Comparison of ENCODE assay signal across 8 mouse cellular contexts in the genomic region with DNA sequence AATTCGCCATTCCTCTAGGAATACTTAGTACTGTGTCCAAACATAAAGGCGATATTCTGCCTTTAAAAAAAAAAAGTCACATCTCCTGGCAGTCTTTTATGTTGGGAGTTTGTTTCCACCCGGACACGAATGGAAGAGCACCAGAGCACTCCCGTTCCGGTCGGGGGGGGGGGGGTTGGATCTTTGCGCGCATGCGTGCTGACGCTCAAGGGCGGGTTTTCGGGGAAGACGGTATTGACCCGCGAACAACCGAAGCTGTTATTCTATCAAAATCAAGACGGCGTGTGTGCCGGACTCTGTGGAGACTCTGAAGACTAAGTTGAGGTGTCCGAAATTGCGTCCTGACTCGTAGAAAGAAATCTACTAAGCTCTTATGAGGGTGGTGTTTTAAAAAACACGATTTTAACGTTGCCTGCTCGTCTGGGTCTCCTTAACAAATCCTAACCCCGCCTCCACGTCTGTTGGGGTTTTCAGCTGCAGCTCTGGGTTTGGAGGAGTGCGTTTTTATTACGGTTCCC. TPM values are rescaled to one million over a fixed set of nuclear protein-coding genes. Genes with fewer than 3 reads are reported as not detected.
DNase-seq lines count a peak whose midpoint lies in the region; ATAC-seq and TF ChIP-seq lines count a peak whose summit lies in the region.

No protein-coding gene starts in this region.

- H3K9me3 ChIP-seq in heart, embryonic 13.5 days = no peaks in the 10 kb centered on the region
- H3K9me3 ChIP-seq in liver, embryonic 13.5 days (replicated peaks) = no peaks in the 10 kb centered on the region
- no peaks in the 10 kb centered on the region for H3K9me3 ChIP-seq in stomach, postnatal 0 days (ENCODE audit: control insufficient read depth, low read length)

- peak overlapping the region; percentile 80 for H3K27ac ChIP-seq in brown adipose tissue, adult 24 weeks (replicated peaks; ENCODE audit: low read depth, low read length)
- H3K27ac ChIP-seq in heart, embryonic 13.5 days (replicated peaks) = peak overlapping the region; percentile 89
- H3K27ac ChIP-seq in liver, embryonic 13.5 days = peak overlapping the region; percentile 83
- H3K27ac ChIP-seq in stomach, postnatal 0 days (replicated peaks) = peak overlapping the region; percentile 80; the same call in 1 of the 2 replicates

- ATAC-seq in heart, embryonic 13.5 days (ENCODE audit: extremely low read depth, insufficient number of reproducible peaks, low FRiP score, low TSS enrichment) = peak; percentile 52; the same call in 1 of the 2 replicates
- ATAC-seq in liver, embryonic 13.5 days (ENCODE audit: low read depth) = peak; percentile 82
- ATAC-seq in stomach, postnatal 0 days (ENCODE audit: low FRiP score, low TSS enrichment) = peak; percentile 77

- H3K27me3 ChIP-seq in heart, embryonic 13.5 days (replicated peaks) = no peaks in the 10 kb centered on the region
- H3K27me3 ChIP-seq in liver, embryonic 13.5 days = no peaks in the 10 kb centered on the region
- no peaks in the 10 kb centered on the region for H3K27me3 ChIP-seq in stomach, postnatal 0 days (ENCODE audit: control insufficient read depth, insufficient read depth, low read length)

- peaks cover 3% of the 10 kb centered on the region; the same call in 1 of the 2 replicates for H3K4me1 ChIP-seq in brown adipose tissue, adult 24 weeks (ENCODE audit: control insufficient read depth, insufficient read depth, insufficient read length, low read length)
- H3K4me1 ChIP-seq in heart, embryonic 13.5 days = peaks cover 31% of the 10 kb centered on the region
- peaks cover 34% of the 10 kb centered on the region for H3K4me1 ChIP-seq in liver, embryonic 13.5 days (replicated peaks)
- H3K4me1 ChIP-seq in stomach, postnatal 0 days (replicated peaks; ENCODE audit: control insufficient read depth, insufficient read depth) = 0 out of 2 replicates have a peak, but pooled peaks cover 2% of the 10 kb centered on the region

- peak overlapping the region; percentile 98 for H3K4me3 ChIP-seq in brown adipose tissue, adult 24 weeks (ENCODE audit: insufficient read depth, low read depth, low read length)
- peak overlapping the region; percentile 99 for H3K4me3 ChIP-seq in heart, embryonic 13.5 days
- peak overlapping the region; percentile 92 for H3K4me3 ChIP-seq in liver, embryonic 13.5 days (replicated peaks)
- peak overlapping the region; percentile 93 for H3K4me3 ChIP-seq in stomach, postnatal 0 days (ENCODE audit: low read depth, low read length)

- peak overlapping the region; percentile 98 for H3K4me2 ChIP-seq in heart, embryonic 13.5 days
- peak overlapping the region; percentile 97 for H3K4me2 ChIP-seq in liver, embryonic 13.5 days
- peak overlapping the region; percentile 95 for H3K4me2 ChIP-seq in stomach, postnatal 0 days (replicated peaks; ENCODE audit: low read depth)

- TF ChIP-seq EP300 in stomach, postnatal 0 days (optimal IDR thresholded peaks at IDR 0.05) = peak; percentile 87

- H3K36me3 ChIP-seq in heart, embryonic 13.5 days = peaks cover 44% of the 10 kb centered on the region
- H3K36me3 ChIP-seq in liver, embryonic 13.5 days = peaks cover 36% of the 10 kb centered on the region
- peaks cover 3% of the 10 kb centered on the region; the same call in 1 of the 2 replicates for H3K36me3 ChIP-seq in stomach, postnatal 0 days (ENCODE audit: control insufficient read depth, insufficient read depth, low read length)

- WGBS in heart, embryonic 13.5 days = under 1% methylated on average over 30 of the region's 30 CpGs
- WGBS in liver, embryonic 13.5 days (ENCODE audit: insufficient replicate concordance) = under 1% methylated on average over 30 of the region's 30 CpGs
- under 1% methylated on average over 30 of the region's 30 CpGs for WGBS in stomach, postnatal 0 days

- TF ChIP-seq CTCF in stomach, postnatal 0 days (IDR thresholded peaks at IDR 0.05; ENCODE audit: low read depth) = no peak

- peak overlapping the region; percentile 97 for H3K9ac ChIP-seq in heart, embryonic 13.5 days
- H3K9ac ChIP-seq in liver, embryonic 13.5 days = peak overlapping the region; percentile 89
- H3K9ac ChIP-seq in stomach, postnatal 0 days (ENCODE audit: low read length) = peak overlapping the region; percentile 88

- DNase-seq in CD4-positive, CD25-positive, alpha-beta regulatory T cell, adult 2 months (ENCODE audit: low read depth, low spot score) = peak; percentile 96
- DNase-seq in fat pad, adult 2 months (ENCODE audit: extremely low read depth, low read depth, low spot score) = peak; percentile 31
- peak; percentile 92 for DNase-seq in kidney, postnatal 10 days
- DNase-seq in liver, embryonic 13.5 days = peak; percentile 74
- peak; percentile 92 for DNase-seq in neural tube, embryonic 10.5 days (ENCODE audit: extremely low spot score, low spot score)
- DNase-seq in stomach, postnatal 0 days (ENCODE audit: low spot score) = peak; percentile 92

RNA-seq across cellular contexts. Expression of gene 2700049A03Rik, which starts 0.4 kb away (rescaled TPM):
- 0.83 and 2.5 TPM in 2 replicates for polyA plus RNA-seq in brown adipose tissue, adult 24 weeks (2012; ENCODE audit: insufficient read depth, insufficient read length, missing spikeins)
- polyA plus RNA-seq in heart, embryonic 13.5 days (2015; fragmentation: Nextera tagmentation; extraction: Ambion mirVana) = 9.2 and 10.4 TPM in 2 replicates
- polyA plus RNA-seq in liver, embryonic 13.5 days (2015; fragmentation: Nextera tagmentation; extraction: Ambion mirVana) = 5.0 and 5.3 TPM in 2 replicates
- 3.8 and 4.3 TPM in 2 replicates for polyA plus RNA-seq in stomach, postnatal 0 days (2015; fragmentation: Nextera tagmentation; extraction: Ambion mirVana)

RNA-seq across cellular contexts. Expression of gene Timm9, which starts 0.5 kb away (rescaled TPM):
- polyA plus RNA-seq in brown adipose tissue, adult 24 weeks (2012; ENCODE audit: insufficient read depth, insufficient read length, missing spikeins) = 106 and 142 TPM in 2 replicates
- polyA plus RNA-seq in heart, embryonic 13.5 days (2015; fragmentation: Nextera tagmentation; extraction: Ambion mirVana) = 93.3 and 116 TPM in 2 replicates
- polyA plus RNA-seq in liver, embryonic 13.5 days (2015; fragmentation: Nextera tagmentation; extraction: Ambion mirVana) = 65.8 and 74.5 TPM in 2 replicates
- polyA plus RNA-seq in stomach, postnatal 0 days (2015; fragmentation: Nextera tagmentation; extraction: Ambion mirVana) = 55.7 and 60.9 TPM in 2 replicates

RNA-seq across cellular contexts. Expression of gene Tomm20l, which starts 25.8 kb away (rescaled TPM):
- polyA plus RNA-seq in brown adipose tissue, adult 24 weeks (2012; ENCODE audit: insufficient read depth, insufficient read length, missing spikeins) = not detected in 2 replicates
- polyA plus RNA-seq in heart, embryonic 13.5 days (2015; fragmentation: Nextera tagmentation; extraction: Ambion mirVana) = 0.29 TPM in 1 of 2 replicates, not detected in the other
- not detected in 2 replicates for polyA plus RNA-seq in liver, embryonic 13.5 days (2015; fragmentation: Nextera tagmentation; extraction: Ambion mirVana)
- polyA plus RNA-seq in stomach, postnatal 0 days (2015; fragmentation: Nextera tagmentation; extraction: Ambion mirVana) = not detected in 2 replicates

Comparison
In these comparisons a context has a peak if more than half of its experiments do, and no peak if none do; other contexts are left out.
1. Peak in every context shown above with its lines: DNase-seq, ATAC-seq, H3K4me3 ChIP-seq and H3K27ac ChIP-seq.
2. DNase-seq: peak in every context shown above with its lines; median percentile 96 in CD4-positive, CD25-positive, alpha-beta regulatory T cell, adult 2 months; 92 in kidney, postnatal 10 days; 92 in neural tube, embryonic 10.5 days; 92 in stomach, postnatal 0 days; 74 in liver, embryonic 13.5 days; 31 in fat pad, adult 2 months.